Comparison of ENCODE assay signal across 21 mouse cellular contexts in the genomic region with DNA sequence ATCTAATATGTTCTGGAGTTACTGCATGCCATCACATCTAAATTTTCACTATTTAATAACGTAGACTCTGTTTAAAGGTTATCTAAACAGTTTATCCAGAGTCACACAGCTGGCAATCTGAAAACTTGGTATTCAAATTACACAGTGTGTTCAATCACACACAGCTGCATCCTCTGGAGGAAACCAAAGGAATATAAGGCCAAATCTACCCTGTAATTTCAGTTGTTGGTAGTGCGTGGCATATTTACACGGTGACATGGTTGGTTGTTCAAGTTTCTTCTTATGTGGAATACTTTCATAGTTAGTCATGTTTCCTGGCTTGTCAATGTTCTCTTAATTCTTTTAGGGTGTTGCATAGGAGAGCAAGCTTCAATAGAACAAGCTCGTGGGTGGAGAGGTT.
A peak's percentile ranks its signal among the peaks of the same experiment; 100 is the strongest.
DNase-seq lines count a peak whose midpoint lies in the region; ATAC-seq and TF ChIP-seq lines count a peak whose summit lies in the region.
"Had no signal": no experiment of that assay in that cellular context is flagged by ENCODE, and none has a peak within 500 bp of the region (broad histone marks: within the 10 kb centered on the region; RNA-seq: fewer than 3 reads in every experiment).

No protein-coding gene starts in this region.

- no peaks in the 10 kb centered on the region for H3K36me3 ChIP-seq in forebrain, embryonic 16.5 days (ENCODE audit: control insufficient read depth, insufficient read depth)
- H3K36me3 ChIP-seq in forebrain, embryonic 10.5 days (replicated peaks), result no peaks in the 10 kb centered on the region
- H3K36me3 ChIP-seq in stomach, embryonic 15.5 days, result no peaks in the 10 kb centered on the region
- H3K36me3 ChIP-seq in stomach, postnatal 0 days (ENCODE audit: control insufficient read depth, insufficient read depth, low read length), result no peaks in the 10 kb centered on the region
- no peaks in the 10 kb centered on the region for H3K36me3 ChIP-seq in embryonic facial prominence, embryonic 15.5 days
- H3K36me3 ChIP-seq: forebrain, embryonic 15.5 days; heart, embryonic 12.5 days; hindbrain, embryonic 10.5 days; kidney, embryonic 15.5 days; liver, embryonic 13.5 days; neural tube, embryonic 13.5 days had no signal

- H3K9me3 ChIP-seq in forebrain, embryonic 16.5 days (ENCODE audit: control insufficient read depth, low read length), result no peaks in the 10 kb centered on the region
- H3K9me3 ChIP-seq in forebrain, embryonic 10.5 days, result no peaks in the 10 kb centered on the region
- no peaks in the 10 kb centered on the region for H3K9me3 ChIP-seq in stomach, embryonic 15.5 days
- H3K9me3 ChIP-seq in stomach, postnatal 0 days (ENCODE audit: control insufficient read depth, low read length), result no peaks in the 10 kb centered on the region
- no peaks in the 10 kb centered on the region for H3K9me3 ChIP-seq in embryonic facial prominence, embryonic 15.5 days (replicated peaks)
- H3K9me3 ChIP-seq: forebrain, embryonic 15.5 days; heart, embryonic 12.5 days; hindbrain, embryonic 10.5 days; kidney, embryonic 15.5 days; liver, embryonic 13.5 days; megakaryocyte, embryonic 14.5 days; neural tube, embryonic 13.5 days had no signal

- TF ChIP-seq CTCF in stomach, postnatal 0 days (IDR thresholded peaks at IDR 0.05; ENCODE audit: low read depth), result no peak

- peak overlapping the region; percentile 28; the same call in 1 of the 2 replicates for H3K27ac ChIP-seq in forebrain, embryonic 16.5 days (ENCODE audit: low read length)
- H3K27ac ChIP-seq in forebrain, embryonic 10.5 days, result no peak overlapping the region
- H3K27ac ChIP-seq in stomach, embryonic 15.5 days, result 0 out of 2 replicates have a peak overlapping the region, but pooled peaks have one; percentile 31
- H3K27ac ChIP-seq in stomach, postnatal 0 days (replicated peaks), result no peak overlapping the region
- H3K27ac ChIP-seq in embryonic facial prominence, embryonic 15.5 days (replicated peaks), result no peak overlapping the region
- H3K27ac ChIP-seq: hindbrain, embryonic 10.5 days; kidney, embryonic 15.5 days; liver, embryonic 13.5 days; neural tube, embryonic 13.5 days had no signal

- H3K27me3 ChIP-seq in forebrain, embryonic 16.5 days (replicated peaks; ENCODE audit: control insufficient read depth, insufficient read depth, low read length), result no peaks in the 10 kb centered on the region
- no peaks in the 10 kb centered on the region for H3K27me3 ChIP-seq in forebrain, embryonic 10.5 days (ENCODE audit: poor library complexity, severe bottlenecking)
- no peaks in the 10 kb centered on the region for H3K27me3 ChIP-seq in stomach, embryonic 15.5 days (replicated peaks)
- H3K27me3 ChIP-seq in stomach, postnatal 0 days (ENCODE audit: control insufficient read depth, insufficient read depth, low read length), result no peaks in the 10 kb centered on the region
- H3K27me3 ChIP-seq in embryonic facial prominence, embryonic 15.5 days, result no peaks in the 10 kb centered on the region
- H3K27me3 ChIP-seq: forebrain, embryonic 15.5 days; heart, embryonic 12.5 days; kidney, embryonic 15.5 days; liver, embryonic 13.5 days; neural tube, embryonic 13.5 days had no signal

- DNase-seq in forebrain, embryonic 10.5 days (ENCODE audit: extremely low spot score, low spot score), result no peak
- DNase-seq in stomach, postnatal 0 days (ENCODE audit: low spot score), result no peak
- DNase-seq in urinary bladder, adult 18-20 months (ENCODE audit: low spot score in 2 of 2), result no peak
- no peak for DNase-seq in cerebellum, adult 9-10 months
- DNase-seq: B cell, adult 2 months; gastrocnemius, postnatal 14 days; heart, adult 11 months; kidney, postnatal 36 days; liver, embryonic 13.5 days; lung, adult 2 months; thymus, postnatal 25 days had no signal

- ATAC-seq in forebrain, embryonic 16.5 days, result no peak; the same call in 1 of the 2 replicates
- no peak for ATAC-seq in stomach, embryonic 15.5 days (ENCODE audit: insufficient read depth, low FRiP score, low read depth)
- ATAC-seq in stomach, postnatal 0 days (ENCODE audit: low FRiP score, low TSS enrichment), result no peak
- ATAC-seq in embryonic facial prominence, embryonic 15.5 days (ENCODE audit: insufficient number of reproducible peaks, low FRiP score, low TSS enrichment, low read depth), result peak; percentile 63; the same call in 1 of the 2 replicates
- ATAC-seq: activated CD4-positive, CD25-positive, alpha-beta regulatory T cell, adult 4 months had no signal

- H3K4me1 ChIP-seq in forebrain, embryonic 16.5 days (replicated peaks; ENCODE audit: control insufficient read depth, insufficient read depth, low read length), result peaks cover 13% of the 10 kb centered on the region
- peaks cover 30% of the 10 kb centered on the region for H3K4me1 ChIP-seq in forebrain, embryonic 10.5 days
- H3K4me1 ChIP-seq in stomach, embryonic 15.5 days, result peaks cover 7% of the 10 kb centered on the region; the same call in 1 of the 2 replicates
- H3K4me1 ChIP-seq in stomach, postnatal 0 days (replicated peaks; ENCODE audit: control insufficient read depth, insufficient read depth), result peaks cover 3% of the 10 kb centered on the region; the same call in 1 of the 2 replicates
- no peaks in the 10 kb centered on the region for H3K4me1 ChIP-seq in embryonic facial prominence, embryonic 15.5 days
- H3K4me1 ChIP-seq: liver, embryonic 13.5 days had no signal

- 60% methylated on average over 4 of the region's 4 CpGs for WGBS in forebrain, embryonic 16.5 days
- WGBS in forebrain, embryonic 10.5 days, result 78% methylated on average over 4 of the region's 4 CpGs
- 50% methylated on average over 4 of the region's 4 CpGs for WGBS in stomach, embryonic 15.5 days
- WGBS in stomach, postnatal 0 days, result 36% methylated on average over 4 of the region's 4 CpGs
- WGBS in embryonic facial prominence, embryonic 15.5 days, result 47% methylated on average over 4 of the region's 4 CpGs

- no peak for TF ChIP-seq EP300 in stomach, postnatal 0 days (optimal IDR thresholded peaks at IDR 0.05)

- H3K4me2 ChIP-seq in forebrain, embryonic 16.5 days (ENCODE audit: low read length), result no peak overlapping the region
- no peak overlapping the region for H3K4me2 ChIP-seq in stomach, embryonic 15.5 days
- no peak overlapping the region for H3K4me2 ChIP-seq in stomach, postnatal 0 days (replicated peaks; ENCODE audit: low read depth)
- no peak overlapping the region for H3K4me2 ChIP-seq in embryonic facial prominence, embryonic 15.5 days (replicated peaks)
- H3K4me2 ChIP-seq: heart, embryonic 12.5 days; kidney, embryonic 15.5 days; liver, embryonic 13.5 days had no signal

- no peak overlapping the region for H3K9ac ChIP-seq in forebrain, embryonic 16.5 days (replicated peaks; ENCODE audit: low read depth, low read length)
- no peak overlapping the region for H3K9ac ChIP-seq in stomach, embryonic 15.5 days
- H3K9ac ChIP-seq in stomach, postnatal 0 days (ENCODE audit: low read length), result no peak overlapping the region
- H3K9ac ChIP-seq in embryonic facial prominence, embryonic 15.5 days, result no peak overlapping the region
- H3K9ac ChIP-seq: forebrain, embryonic 15.5 days; heart, embryonic 12.5 days; kidney, embryonic 15.5 days; liver, embryonic 13.5 days; neural tube, embryonic 13.5 days had no signal

- no peak overlapping the region for H3K4me3 ChIP-seq in forebrain, embryonic 16.5 days (replicated peaks; ENCODE audit: low read length)
- H3K4me3 ChIP-seq in forebrain, embryonic 10.5 days, result no peak overlapping the region
- H3K4me3 ChIP-seq in stomach, embryonic 15.5 days (replicated peaks), result no peak overlapping the region
- H3K4me3 ChIP-seq in stomach, postnatal 0 days (ENCODE audit: low read depth, low read length), result no peak overlapping the region
- no peak overlapping the region for H3K4me3 ChIP-seq in embryonic facial prominence, embryonic 15.5 days (replicated peaks)
- H3K4me3 ChIP-seq: forebrain, embryonic 15.5 days; heart, embryonic 12.5 days; hindbrain, embryonic 10.5 days; kidney, embryonic 15.5 days; liver, embryonic 13.5 days; megakaryocyte, embryonic 14.5 days; neural tube, embryonic 13.5 days had no signal

Comparison
In these comparisons a context has a peak if more than half of its experiments do, and no peak if none do; other contexts are left out.
1. H3K27ac ChIP-seq: peak in forebrain, embryonic 16.5 days (single experiment) and stomach, embryonic 15.5 days (single experiment); none in forebrain, embryonic 10.5 days (single experiment), stomach, postnatal 0 days (single experiment) and embryonic facial prominence, embryonic 15.5 days (single experiment).